Mouse (Mus musculus) neural tube, embryonic 13.5 days (tissue): ENCODE results near the gene Sh3glb1. TPM values are rescaled to one million over a fixed set of nuclear protein-coding genes. Genes with fewer than 3 reads are reported as not detected.

ENCODE experiments used
- ATAC-seq: fragments of 200-750 bp; cut with Nextera tagmentation; 2 replicates; pipeline ENCODE4 v1.8.0; 2017; ENCODE audit warnings: low read depth, mild to moderate bottlenecking, moderate TSS enrichment, moderate library complexity
- H3K27ac ChIP-seq: fragments of 300-500 bp; sonication (generic); replicated peaks from 2 replicates; pipeline ENCODE4 v1.5.1; 2015; ENCODE audit warnings: moderate library complexity, mild to moderate bottlenecking, inconsistent platforms
- H3K27me3 ChIP-seq: fragments of 300-500 bp; sonication (generic); 2 replicates; pipeline ENCODE4 v1.6.1; 2015; ENCODE audit warnings: mild to moderate bottlenecking, inconsistent platforms
- H3K36me3 ChIP-seq: fragments of 300-500 bp; sonication (generic); 2 replicates; pipeline ENCODE4 v1.6.1; 2015; ENCODE audit warnings: mild to moderate bottlenecking, inconsistent platforms
- H3K4me1 ChIP-seq: fragments of 300-500 bp; sonication (generic); replicated peaks from 2 replicates; pipeline ENCODE4 v1.6.1; 2015; ENCODE audit warnings: inconsistent platforms
- H3K4me2 ChIP-seq: fragments of 300-500 bp; sonication (generic); 2 replicates; pipeline ENCODE4 v1.6.1; 2015; ENCODE audit warnings: inconsistent platforms, mild to moderate bottlenecking, moderate library complexity
- H3K4me3 ChIP-seq: fragments of 300-500 bp; sonication (generic); 2 replicates; pipeline ENCODE4 v1.5.1; 2015; ENCODE audit warnings: mild to moderate bottlenecking, inconsistent platforms
- H3K9ac ChIP-seq: fragments of 300-500 bp; sonication (generic); 2 replicates; pipeline ENCODE4 v1.6.1; 2015; ENCODE audit warnings: moderate library complexity, mild to moderate bottlenecking, inconsistent platforms
- H3K9me3 ChIP-seq: fragments of 300-500 bp; sonication (generic); 2 replicates; pipeline ENCODE4 v1.6.1; 2016; ENCODE audit warnings: inconsistent platforms
- WGBS: fragments of 180-500 bp; shearing (Covaris S2); methylation state at CpG from one replicate; pipeline ENCODE4 v1.1.7; 2015; 5-methylcytosine and 5-hydroxymethylcytosine counted together
- polyA plus RNA-seq: library from polyadenylated mRNA; unstranded; fragments of >200 nt; fragmentation: Nextera tagmentation; extraction: Ambion mirVana; gene quantifications from 2 replicates; pipeline ENCODE4 v1.2.1, GENCODE M21; 2015

Gene Sh3glb1
- polyA plus RNA-seq, 1 experiment from 2014 or later, result 119 TPM

GRCm38 (mm10) chr3:144683136-144683814, 36.9 kb downstream of the Sh3glb1 start:
- no peaks in the 10 kb centered on the region for H3K27me3 ChIP-seq
- H3K9me3 ChIP-seq, result no peaks in the 10 kb centered on the region
- no peak overlapping the region for H3K9ac ChIP-seq
- no peak overlapping the region for H3K4me3 ChIP-seq
- WGBS, result 93% methylated on average over 12 of the region's 12 CpGs
- no peaks in the 10 kb centered on the region for H3K4me1 ChIP-seq
- H3K4me2 ChIP-seq, result no peak overlapping the region
- peaks cover 22% of the 10 kb centered on the region for H3K36me3 ChIP-seq
- H3K27ac ChIP-seq, result no peak overlapping the region
- ATAC-seq, result no peak

DNA sequence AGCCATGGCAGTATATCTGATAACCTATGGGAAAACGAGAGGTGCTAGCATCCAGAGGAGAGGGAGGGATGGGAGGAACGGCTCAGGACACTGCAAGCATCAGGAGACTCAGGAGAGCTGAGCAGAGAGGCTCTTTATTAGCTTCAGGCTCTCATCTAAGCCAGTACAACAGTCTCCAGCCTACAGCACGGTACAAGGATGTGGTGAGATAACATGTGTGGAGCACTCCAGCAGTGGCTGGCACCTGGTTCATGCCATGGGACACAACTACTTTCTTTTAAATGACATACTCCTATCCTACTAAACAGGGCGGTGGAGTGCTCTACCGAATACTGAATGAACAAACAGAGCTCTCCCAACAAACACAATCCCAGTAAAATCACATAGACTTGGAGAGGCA, 38.6 kb downstream of the Sh3glb1 start:
- H3K4me3 ChIP-seq, result no peak overlapping the region
- 86% methylated on average over 5 of the region's 5 CpGs for WGBS
- no peak for ATAC-seq

GRCm38 (mm10) chr3:144679701-144680159, 40.4 kb downstream of the Sh3glb1 start:
- no peaks in the 10 kb centered on the region for H3K9me3 ChIP-seq
- H3K36me3 ChIP-seq, result 0 out of 2 replicates have a peak, but pooled peaks cover 8% of the 10 kb centered on the region
- ATAC-seq, result no peak
- no peaks in the 10 kb centered on the region for H3K27me3 ChIP-seq
- no peak overlapping the region for H3K4me3 ChIP-seq
- H3K4me2 ChIP-seq, result no peak overlapping the region
- no peaks in the 10 kb centered on the region for H3K4me1 ChIP-seq
- no peak overlapping the region for H3K27ac ChIP-seq
- 86% methylated on average over 8 of the region's 8 CpGs for WGBS
- no peak overlapping the region for H3K9ac ChIP-seq

More for the DNA sequence above, 38.6 kb downstream of the Sh3glb1 start:
- Histone ChIP-seq H3K27ac (no peak overlapping the region), H3K9me3 (no peaks in the 10 kb centered on the region), H3K4me2 (no peak overlapping the region), H3K36me3 (peaks cover 11% of the 10 kb centered on the region; the same call in 1 of the 2 replicates), H3K27me3 (no peaks in the 10 kb centered on the region), H3K4me1 (no peaks in the 10 kb centered on the region), H3K9ac (no peak overlapping the region)

DNA sequence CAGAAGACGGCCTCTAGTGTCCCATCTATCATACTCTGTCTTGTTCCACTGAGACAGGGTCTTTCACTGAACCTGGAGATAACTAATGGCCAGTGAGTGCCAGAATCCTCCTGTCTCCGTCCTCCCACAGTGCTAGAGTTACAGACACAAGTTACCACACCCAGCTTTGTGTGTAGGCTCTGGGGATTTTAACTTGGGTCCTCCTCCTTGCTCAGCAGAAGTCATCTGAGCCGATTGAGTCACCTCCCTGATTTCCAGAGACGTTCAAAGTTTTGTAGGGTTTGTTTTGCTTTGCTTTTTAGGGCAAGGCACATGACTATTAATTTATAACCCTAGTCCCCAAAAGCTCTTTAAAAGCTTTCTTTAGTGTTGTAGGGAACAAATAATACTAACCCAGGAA, 41.0 kb downstream of the Sh3glb1 start:
- Histone ChIP-seq H3K9ac (no peak overlapping the region), H3K27me3 (no peaks in the 10 kb centered on the region), H3K4me3 (no peak overlapping the region), H3K4me2 (no peak overlapping the region), H3K9me3 (no peaks in the 10 kb centered on the region), H3K4me1 (no peaks in the 10 kb centered on the region), H3K27ac (no peak overlapping the region), H3K36me3 (0 out of 2 replicates have a peak, but pooled peaks cover 3% of the 10 kb centered on the region)
- ATAC-seq, result no peak
- 72% methylated on average over 4 of the region's 4 CpGs for WGBS

- H3K4me1 ChIP-seq, result no peaks in the 10 kb centered on the region
- WGBS, result 93% methylated on average over 6 of the region's 6 CpGs
- H3K36me3 ChIP-seq, result no peaks in the 10 kb centered on the region
- no peak overlapping the region for H3K9ac ChIP-seq
- H3K4me3 ChIP-seq, result no peak overlapping the region
- H3K4me2 ChIP-seq, result no peak overlapping the region
- no peaks in the 10 kb centered on the region for H3K9me3 ChIP-seq
- ATAC-seq, result no peak
- no peak overlapping the region for H3K27ac ChIP-seq
- H3K27me3 ChIP-seq, result no peaks in the 10 kb centered on the region
Observed at GRCm38 (mm10) chr3:144677751-144678150, 42.4 kb downstream of the Sh3glb1 start.

DNA sequence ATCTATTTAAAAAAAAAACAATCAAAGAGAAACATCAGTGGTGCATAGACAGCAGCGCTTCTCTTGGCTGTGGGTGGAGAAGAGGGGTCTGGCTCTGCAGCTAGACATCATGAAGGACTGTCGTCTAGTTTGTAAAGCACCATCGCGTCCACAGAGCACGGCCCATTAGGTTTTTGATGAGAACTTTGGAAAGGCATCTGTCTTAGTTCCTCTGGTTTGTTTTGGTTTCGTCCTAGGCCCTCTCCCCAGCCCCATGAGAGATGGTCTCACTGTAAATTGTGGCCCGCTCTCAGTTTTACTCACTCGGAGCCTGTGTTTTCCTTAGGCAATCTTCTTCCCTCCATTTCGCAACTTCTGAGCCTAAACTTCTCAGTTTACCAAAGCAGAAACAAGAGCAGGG, 43.9 kb downstream of the Sh3glb1 start:
- H3K27ac ChIP-seq, result no peak overlapping the region
- H3K9me3 ChIP-seq, result no peaks in the 10 kb centered on the region
- H3K4me1 ChIP-seq, result no peaks in the 10 kb centered on the region
- no peaks in the 10 kb centered on the region for H3K27me3 ChIP-seq
- 77% methylated on average over 9 of the region's 9 CpGs for WGBS
- H3K36me3 ChIP-seq, result no peaks in the 10 kb centered on the region
- H3K4me2 ChIP-seq, result no peak overlapping the region
- ATAC-seq, result no peak
- H3K9ac ChIP-seq, result no peak overlapping the region
- no peak overlapping the region for H3K4me3 ChIP-seq

DNA sequence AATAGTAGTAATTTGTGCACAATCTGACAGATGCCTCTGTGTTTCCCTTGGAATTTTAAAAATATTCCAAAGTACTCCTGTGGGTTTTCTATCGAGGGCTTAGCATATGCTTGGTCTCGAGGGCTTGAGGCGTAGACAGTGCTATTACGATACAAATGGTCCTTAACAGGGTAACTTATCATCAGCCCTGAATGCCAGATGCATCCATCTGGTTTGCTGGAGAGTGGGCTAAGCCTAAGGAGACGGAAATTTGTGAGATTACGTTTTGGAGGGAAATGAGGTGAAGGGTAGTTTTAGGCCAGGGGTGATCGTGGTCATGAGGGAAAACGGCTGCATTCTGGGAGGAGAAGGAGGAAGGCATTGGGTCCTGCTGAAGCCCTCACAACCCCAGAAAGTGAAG, 48.1 kb downstream of the Sh3glb1 start:
- ATAC-seq, result no peak
- H3K36me3 ChIP-seq, result no peaks in the 10 kb centered on the region
- WGBS, result 63% methylated on average over 8 of the region's 8 CpGs

GRCm38 (mm10) chr3:144669944-144670874, 49.9 kb downstream of the Sh3glb1 start:
- H3K27me3 ChIP-seq, result no peaks in the 10 kb centered on the region
- no peak overlapping the region for H3K4me3 ChIP-seq
- no peaks in the 10 kb centered on the region for H3K9me3 ChIP-seq
- no peak for ATAC-seq
- peaks cover 3% of the 10 kb centered on the region for H3K4me1 ChIP-seq
- no peak overlapping the region for H3K9ac ChIP-seq
- H3K4me2 ChIP-seq, result no peak overlapping the region
- H3K36me3 ChIP-seq, result no peaks in the 10 kb centered on the region
- WGBS, result 61% methylated on average over 14 of the region's 14 CpGs
- H3K27ac ChIP-seq, result no peak overlapping the region

More for the DNA sequence above, 48.1 kb downstream of the Sh3glb1 start:
- H3K4me1 ChIP-seq, result no peaks in the 10 kb centered on the region
- H3K4me3 ChIP-seq, result no peak overlapping the region
- no peak overlapping the region for H3K9ac ChIP-seq
- no peaks in the 10 kb centered on the region for H3K27me3 ChIP-seq
- no peak overlapping the region for H3K27ac ChIP-seq
- H3K9me3 ChIP-seq, result no peaks in the 10 kb centered on the region
- H3K4me2 ChIP-seq, result no peak overlapping the region

DNA sequence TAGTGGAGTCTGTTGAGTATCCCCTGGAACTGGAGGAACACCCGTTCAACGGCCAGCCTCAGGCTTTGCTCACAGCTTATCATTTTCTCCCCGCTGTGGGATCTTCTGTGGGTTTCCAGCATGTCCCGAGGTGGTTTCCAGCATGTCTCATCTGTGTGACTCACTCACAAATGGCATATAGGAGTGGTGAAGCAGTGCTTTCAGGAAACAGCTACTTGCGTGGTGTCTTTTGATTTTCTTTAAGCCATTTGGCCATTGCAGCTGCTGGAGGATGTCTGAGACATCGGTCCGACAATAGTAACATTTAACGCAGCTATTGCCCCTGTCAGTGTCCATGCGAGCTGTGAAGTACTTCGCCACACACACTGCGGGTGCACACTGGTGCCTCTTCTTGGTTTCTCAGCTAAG, 50.7 kb downstream of the Sh3glb1 start:
- H3K4me1 ChIP-seq, result peaks cover 11% of the 10 kb centered on the region
- no peaks in the 10 kb centered on the region for H3K9me3 ChIP-seq
- H3K4me3 ChIP-seq, result no peak overlapping the region
- H3K27me3 ChIP-seq, result no peaks in the 10 kb centered on the region
- H3K9ac ChIP-seq, result no peak overlapping the region
- H3K27ac ChIP-seq, result no peak overlapping the region
- no peak for ATAC-seq
- H3K4me2 ChIP-seq, result no peak overlapping the region
- WGBS, result 52% methylated on average over 11 of the region's 11 CpGs
- no peaks in the 10 kb centered on the region for H3K36me3 ChIP-seq

DNA sequence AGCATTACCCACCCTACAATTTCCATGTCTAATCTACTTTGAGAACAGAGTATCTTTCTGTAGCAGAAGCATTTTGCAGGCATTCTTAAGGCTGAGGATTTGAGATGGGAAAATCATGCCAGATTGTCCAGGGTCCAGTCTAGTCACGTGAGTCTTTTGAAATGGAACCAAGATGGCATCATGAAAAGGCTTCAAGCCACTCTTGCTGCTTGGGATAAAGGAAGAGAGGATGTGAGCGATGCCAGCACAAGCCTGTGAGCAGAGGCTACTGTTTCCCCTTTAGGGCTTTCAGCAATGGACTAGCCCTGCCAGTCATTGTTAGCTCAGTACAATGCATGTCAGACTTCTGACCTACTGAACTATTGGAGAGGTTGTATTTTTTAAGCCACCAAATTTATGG, 51.2 kb downstream of the Sh3glb1 start:
- H3K4me2 ChIP-seq, result no peak overlapping the region
- peaks cover 12% of the 10 kb centered on the region for H3K4me1 ChIP-seq
- H3K27me3 ChIP-seq, result no peaks in the 10 kb centered on the region
- no peaks in the 10 kb centered on the region for H3K9me3 ChIP-seq
- H3K27ac ChIP-seq, result no peak overlapping the region
- no peak overlapping the region for H3K9ac ChIP-seq
- H3K4me3 ChIP-seq, result no peak overlapping the region
- ATAC-seq, result no peak
- H3K36me3 ChIP-seq, result no peaks in the 10 kb centered on the region
- WGBS, result 30% methylated on average over 2 of the region's 2 CpGs

DNA sequence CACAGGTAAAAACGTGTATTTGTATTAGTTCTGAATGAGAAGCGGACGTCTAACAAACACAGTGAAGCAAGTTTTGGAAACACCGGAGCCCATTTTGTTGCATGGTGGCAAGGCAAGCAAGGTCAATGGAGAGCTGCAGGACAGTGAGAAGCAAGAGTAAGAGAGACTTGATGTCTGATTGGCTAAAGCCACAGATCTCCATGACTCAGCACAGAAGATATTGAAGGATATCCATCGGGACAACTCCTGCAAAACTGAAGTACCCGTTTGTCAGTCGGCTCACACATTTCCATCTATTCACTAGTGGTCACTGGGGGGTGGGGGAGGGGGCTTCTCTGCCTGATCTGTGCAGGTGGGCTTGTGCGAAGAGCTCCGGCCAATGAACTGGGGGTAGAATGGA, 52.1 kb downstream of the Sh3glb1 start:
- Histone ChIP-seq H3K27ac (no peak overlapping the region), H3K4me2 (no peak overlapping the region), H3K4me3 (no peak overlapping the region), H3K27me3 (no peaks in the 10 kb centered on the region), H3K36me3 (no peaks in the 10 kb centered on the region), H3K4me1 (peaks cover 12% of the 10 kb centered on the region), H3K9me3 (no peaks in the 10 kb centered on the region), H3K9ac (no peak overlapping the region)
- ATAC-seq, result no peak
- 90% methylated on average over 9 of the region's 9 CpGs for WGBS
